Mouse (Mus musculus): ENCODE data around the gene Gm9049. TPM values are rescaled to one million over a fixed set of nuclear protein-coding genes. Genes with fewer than 3 reads are reported as not detected.
"Not testable (repeated sequence)": the region's sequence is repeated elsewhere in the genome, so short reads cannot be mapped to it uniquely, and the experiment has no call there.

Gm9049 gene
- polyA plus RNA-seq, 1 experiment from 2014 or later = not detected

DNA sequence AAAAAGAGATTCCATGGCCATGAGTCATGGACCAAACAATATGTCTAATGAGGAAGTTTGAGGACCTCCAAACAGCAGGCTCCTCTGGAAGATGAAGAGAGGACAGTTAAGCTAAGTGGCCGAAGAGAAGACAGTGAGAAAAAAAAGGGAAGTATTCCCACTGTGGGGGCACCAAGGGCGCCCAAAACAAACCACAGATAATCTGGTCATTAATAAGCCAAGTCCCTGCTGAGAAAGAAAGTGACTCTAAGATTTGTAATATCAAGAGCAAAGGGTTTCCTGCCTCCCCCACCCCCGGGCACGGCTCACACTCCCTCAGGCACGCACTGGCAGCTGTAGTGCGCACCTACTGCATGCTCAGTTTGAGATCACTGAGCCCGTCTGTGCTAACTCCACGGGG, 34.9 kb downstream of the Gm9049 start:
- no peaks in the 10 kb centered on the region for H3K36me3 ChIP-seq (ENCODE audit: control insufficient read depth, insufficient read depth)
- H3K4me3 ChIP-seq (ENCODE audit: low read depth, low read length) = no peak overlapping the region
- no peaks in the 10 kb centered on the region for H3K4me1 ChIP-seq (ENCODE audit: control insufficient read depth, low read depth, low read length)
- H3K4me2 ChIP-seq (ENCODE audit: low read depth, low read length) = no peak overlapping the region
- no peak overlapping the region for H3K27ac ChIP-seq (ENCODE audit: low read length)
- no peak overlapping the region for H3K9ac ChIP-seq (ENCODE audit: low read depth, low read length)
- WGBS (ENCODE audit: insufficient replicate concordance) = 24% methylated on average over 8 of the region's 8 CpGs
- H3K27me3 ChIP-seq (ENCODE audit: control insufficient read depth, insufficient read depth, low read depth, low read length) = no peaks in the 10 kb centered on the region
- no peaks in the 10 kb centered on the region for H3K9me3 ChIP-seq (replicated peaks; ENCODE audit: control insufficient read depth, low read length)
- no peak for ATAC-seq (ENCODE audit: low read depth)

DNA sequence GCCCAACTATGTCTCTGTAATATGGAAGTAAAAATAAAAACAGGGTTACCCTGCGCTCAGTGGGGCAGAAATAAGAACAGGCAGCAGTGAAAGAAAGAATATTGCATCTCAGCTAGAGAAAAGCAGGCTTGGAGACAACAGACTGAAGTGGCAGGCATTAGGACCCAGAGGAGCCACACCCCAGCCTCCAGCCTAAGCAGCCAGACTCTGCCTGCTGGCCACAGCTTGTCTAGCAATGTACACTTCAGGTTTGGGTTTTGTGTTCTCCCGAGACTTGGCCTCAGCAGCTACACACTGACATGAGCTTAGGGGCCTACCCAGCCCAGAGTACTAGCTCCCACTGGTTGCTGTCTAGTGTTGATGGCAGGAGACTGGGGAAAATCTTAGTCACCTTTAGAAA, 51.8 kb downstream of the Gm9049 start:
- not testable (repeated sequence) for H3K4me3 ChIP-seq (ENCODE audit: low read depth, low read length); H3K4me2 ChIP-seq (ENCODE audit: low read depth, low read length); H3K36me3 ChIP-seq (ENCODE audit: control insufficient read depth, insufficient read depth); H3K9ac ChIP-seq (ENCODE audit: low read depth, low read length); H3K9me3 ChIP-seq (replicated peaks; ENCODE audit: control insufficient read depth, low read length); ATAC-seq (ENCODE audit: low read depth); H3K27ac ChIP-seq (ENCODE audit: low read length); H3K27me3 ChIP-seq (ENCODE audit: control insufficient read depth, insufficient read depth, low read depth, low read length); H3K4me1 ChIP-seq (ENCODE audit: control insufficient read depth, low read depth, low read length)
- 19% methylated on average over 2 of the region's 2 CpGs for WGBS (ENCODE audit: insufficient replicate concordance)

Other genes with a start within 250 kb of the Gm9049 start
- gene Mdm1, start 212.3 kb downstream of the Gm9049 start, polyA plus RNA-seq (2015; fragmentation: Nextera tagmentation; extraction: Ambion mirVana) = 5.9 and 6.0 TPM in 2 replicates
- gene Il22, start 149.2 kb downstream of the Gm9049 start, polyA plus RNA-seq (2015; fragmentation: Nextera tagmentation; extraction: Ambion mirVana) = not detected in 2 replicates
- gene Gm32717, start 113.3 kb downstream of the Gm9049 start, polyA plus RNA-seq (2015; fragmentation: Nextera tagmentation; extraction: Ambion mirVana) = not detected in 2 replicates
- not detected in 2 replicates for gene Gm32802, start 95.4 kb downstream of the Gm9049 start, polyA plus RNA-seq (2015; fragmentation: Nextera tagmentation; extraction: Ambion mirVana)
- not detected in 2 replicates for gene Iltifb, start 59.1 kb downstream of the Gm9049 start, polyA plus RNA-seq (2015; fragmentation: Nextera tagmentation; extraction: Ambion mirVana)
- not detected in 2 replicates for gene Gm9040, start 27.1 kb downstream of the Gm9049 start, polyA plus RNA-seq (2015; fragmentation: Nextera tagmentation; extraction: Ambion mirVana)
- gene Gm9044, start 21.7 kb downstream of the Gm9049 start, polyA plus RNA-seq (2015; fragmentation: Nextera tagmentation; extraction: Ambion mirVana) = not detected in 2 replicates
- not detected in 2 replicates for gene Gm9045, start 16.3 kb downstream of the Gm9049 start, polyA plus RNA-seq (2015; fragmentation: Nextera tagmentation; extraction: Ambion mirVana)
- gene Gm9046, start 10.8 kb downstream of the Gm9049 start, polyA plus RNA-seq (2015; fragmentation: Nextera tagmentation; extraction: Ambion mirVana) = not detected in 2 replicates
- not detected in 2 replicates for gene Gm9048, start 5.4 kb downstream of the Gm9049 start, polyA plus RNA-seq (2015; fragmentation: Nextera tagmentation; extraction: Ambion mirVana)
- not detected in 2 replicates for gene Ifng, start 86.9 kb upstream of the Gm9049 start, polyA plus RNA-seq (2015; fragmentation: Nextera tagmentation; extraction: Ambion mirVana)

Data from liver, embryonic 16.5 days (tissue).